Mouse (Mus musculus): ENCODE results near the gene Nfkbil1. TPM values are rescaled to one million over a fixed set of nuclear protein-coding genes. Genes with fewer than 3 reads are reported as not detected.

Nfkbil1 gene
- total and polyA plus RNA-seq, 3 experiments: 15.2 to 25.9 (median 22.0) TPM

DNA sequence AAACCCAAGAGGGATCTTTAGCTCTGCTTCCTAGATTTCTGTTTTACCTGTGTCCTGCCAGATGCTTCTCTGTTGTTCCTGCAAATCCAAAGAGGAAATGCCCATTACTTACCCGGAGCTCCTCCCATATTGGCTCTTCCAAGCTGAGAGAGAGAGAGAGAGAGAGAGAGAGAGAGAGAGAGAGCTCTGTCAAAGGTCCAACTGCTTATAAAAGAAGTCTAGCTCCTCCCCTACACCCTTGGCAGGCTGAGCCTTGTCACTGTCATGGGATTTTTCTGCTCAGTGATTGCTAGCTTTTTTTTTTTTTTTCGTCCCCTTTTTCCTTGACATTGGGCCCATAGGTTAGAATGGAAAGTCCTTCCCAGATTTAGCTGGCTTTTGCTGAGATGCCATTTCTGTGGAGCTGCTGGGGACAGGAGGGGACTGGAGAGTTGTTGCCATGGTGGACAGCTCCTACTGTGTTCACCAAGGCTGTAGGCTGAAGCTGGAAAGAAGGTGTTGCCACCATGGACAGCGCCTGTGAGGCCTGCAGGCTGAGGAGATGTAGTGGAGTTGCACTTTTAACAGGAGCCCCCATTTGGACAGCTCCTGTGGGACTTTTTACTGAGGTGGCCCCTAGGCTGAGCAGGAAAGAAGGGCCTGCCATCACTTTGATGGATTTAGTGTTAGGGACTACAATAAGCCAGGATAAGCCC, 34.2 kb upstream of the Nfkbil1 start:
- in situ Hi-C loops (cut with MboI; ENCODE audit: low pct_ligation_motif_present, low pct_unique_long_range_greater_than_20kb, low sequenced_read_pairs): loop anchor here (5.0 kb wide), 1 partner anchor 1297 kb away; no protein-coding TSS in a partner anchor
- Histone ChIP-seq H3K9ac (ENCODE audit: insufficient read depth, low read depth) (no peak overlapping the region), H3K9me3 (replicated peaks; ENCODE audit: low read length) (peaks cover 13% of the 10 kb centered on the region), H3K4me3 (replicated peaks in 1 of 3; ENCODE audit: low read depth in 2 of 3, low read length in 2 of 3, poor library complexity in 1 of 3) (no peak overlapping the region), H3K27ac (ENCODE audit: insufficient read depth, low read depth) (no peak overlapping the region), H3K79me2 (replicated peaks; ENCODE audit: control insufficient read depth, extremely low read depth, insufficient read depth, poor library complexity, severe bottlenecking) (peaks cover 11% of the 10 kb centered on the region), H3K4me2 (ENCODE audit: insufficient read depth, low read depth, poor library complexity, severe bottlenecking) (no peak overlapping the region), H3K36me3 (replicated peaks in 1 of 2; ENCODE audit: control insufficient read depth in 1 of 2, insufficient read depth in 1 of 2, low read length in 1 of 2) (peaks cover 31 to 54% of the 10 kb centered on the region in 2 experiments), H3K4me1 (ENCODE audit: control insufficient read depth in 1 of 2, insufficient read depth in 2 of 2) (peaks cover 11 to 24% of the 10 kb centered on the region in 2 experiments), H3K27me3 (replicated peaks) (no peaks in the 10 kb centered on the region)
- TF ChIP-seq HCFC1 (IDR thresholded peaks at IDR 0.05; ENCODE audit: low read depth, low read length) (no peak), RAD21 (IDR thresholded peaks at IDR 0.05; ENCODE audit: low read depth, low read length) (no peak), GABPA (IDR thresholded peaks at IDR 0.05; ENCODE audit: insufficient replicate concordance, low read depth, low read length) (no peak), SIN3A (IDR thresholded peaks at IDR 0.05; ENCODE audit: low read length) (peak; percentile 91), MXI1 (IDR thresholded peaks at IDR 0.05; ENCODE audit: low read depth, low read length) (peak; percentile 80), ZMIZ1 (IDR thresholded peaks at IDR 0.05; ENCODE audit: low read depth, low read length) (no peak), CHD1 (IDR thresholded peaks at IDR 0.05; ENCODE audit: low read depth, low read length) (no peak), NRF1 (IDR thresholded peaks at IDR 0.05; ENCODE audit: low read depth, low read length) (no peak)
- dilution Hi-C loops (cut with MboI; ENCODE audit: extremely low pct_ligation_motif_present, extremely low pct_unique_long_range_greater_than_20kb, low sequenced_read_pairs): loop anchor here (5.0 kb wide), 1 partner anchor 1297 kb away; no protein-coding TSS in a partner anchor
- peak; percentile 59 for DNase-seq (ENCODE audit: extremely low read depth)

DNA sequence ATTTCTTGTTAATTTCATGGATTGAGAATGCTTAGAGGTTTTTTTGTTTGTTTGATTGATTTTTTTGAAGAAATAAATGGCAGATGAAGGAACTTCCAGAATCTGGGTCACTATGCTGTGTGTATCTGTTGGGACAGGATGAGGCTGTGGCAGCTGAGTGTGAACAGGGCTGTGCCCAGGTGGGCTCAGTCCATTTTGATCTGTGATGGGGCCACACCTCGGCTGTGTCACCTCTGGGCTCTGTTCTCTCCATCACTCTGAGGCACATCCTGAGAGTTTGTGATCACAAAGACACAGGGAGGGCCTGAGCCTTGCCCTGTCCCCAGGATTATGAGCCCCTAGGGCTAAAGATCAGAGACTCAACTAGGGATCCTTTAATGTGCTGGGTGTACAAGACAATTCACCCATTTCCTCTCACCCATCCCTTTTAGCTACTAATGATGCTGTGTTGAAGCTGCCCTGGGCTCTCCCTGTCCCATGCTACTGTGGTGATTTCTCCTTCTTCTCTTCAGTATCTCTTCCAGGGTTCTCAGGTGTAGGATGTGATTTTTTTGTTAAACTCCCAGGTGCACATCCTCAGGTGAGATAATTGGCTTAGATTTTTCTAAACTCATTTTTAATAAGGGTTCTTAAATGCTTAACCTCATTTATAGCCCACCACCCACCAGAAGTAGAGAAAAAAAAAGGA, 32.0 kb upstream of the Nfkbil1 start:
- Histone ChIP-seq H3K9ac (ENCODE audit: insufficient read depth, low read depth) (no peak overlapping the region), H3K27me3 (replicated peaks) (no peaks in the 10 kb centered on the region), H3K4me1 (ENCODE audit: control insufficient read depth in 1 of 2, insufficient read depth in 2 of 2) (peaks cover 11 to 22% of the 10 kb centered on the region in 2 experiments), H3K79me2 (replicated peaks; ENCODE audit: control insufficient read depth, extremely low read depth, insufficient read depth, poor library complexity, severe bottlenecking) (peaks cover 23% of the 10 kb centered on the region), H3K4me3 (replicated peaks in 1 of 3; ENCODE audit: low read depth in 2 of 3, low read length in 2 of 3, poor library complexity in 1 of 3) (no peak overlapping the region), H3K27ac (ENCODE audit: insufficient read depth, low read depth) (no peak overlapping the region), H3K9me3 (replicated peaks; ENCODE audit: low read length) (peaks cover 3% of the 10 kb centered on the region), H3K4me2 (ENCODE audit: insufficient read depth, low read depth, poor library complexity, severe bottlenecking) (no peak overlapping the region), H3K36me3 (replicated peaks in 1 of 2; ENCODE audit: control insufficient read depth in 1 of 2, insufficient read depth in 1 of 2, low read length in 1 of 2) (peaks cover 35 to 50% of the 10 kb centered on the region in 2 experiments)
- TF ChIP-seq POLR2AphosphoS2 (IDR thresholded peaks at IDR 0.05; ENCODE audit: low read depth, low read length) (peak; percentile 91), CHD2 (IDR thresholded peaks at IDR 0.05; ENCODE audit: low read length) (no peak), POLR2A (IDR thresholded peaks at IDR 0.05; ENCODE audit: low read depth, low read length) (peak; percentile 53; the same call in 1 of the 2 replicates), ZKSCAN1 (IDR thresholded peaks at IDR 0.05; ENCODE audit: borderline replicate concordance, low read depth, low read length) (no peak)
- no peak for DNase-seq (ENCODE audit: extremely low read depth)
- dilution Hi-C loops (cut with MboI; ENCODE audit: extremely low pct_ligation_motif_present, extremely low pct_unique_long_range_greater_than_20kb, low sequenced_read_pairs): no loop called here
- in situ Hi-C loops (cut with MboI; ENCODE audit: low pct_ligation_motif_present, low pct_unique_long_range_greater_than_20kb, low sequenced_read_pairs): no loop called here
